Mouse (Mus musculus) urinary bladder, postnatal 0 days (tissue): Measurements from ENCODE around the gene Atg2b. TPM values are rescaled to one million over a fixed set of nuclear protein-coding genes. Genes with fewer than 3 reads are reported as not detected.

Experiments
- polyA plus RNA-seq: library from polyadenylated mRNA; unstranded; fragments of >200 nt; fragmentation: Nextera tagmentation; extraction: Ambion mirVana; gene quantifications from 2 replicates; pipeline ENCODE4 v1.2.1, GENCODE M21; 2015

Atg2b gene
- 4.6 and 5.8 TPM in 2 replicates for polyA plus RNA-seq

GRCm38 (mm10) chr12:105685001-105685691 lies at the start of gene Atg2b:
TSS of gene Atg2b (minus strand) at chr12:105685211.

GRCm38 (mm10) chr12:105705799-105706487 lies 20.9 kb upstream of the Atg2b start, which contains the start of gene Ak7:
TSS of gene Ak7 (plus strand) at chr12:105705976.

GRCm38 (mm10) chr12:105683933-105684901 lies 794 bp downstream of the Atg2b start, which contains the start of gene Gskip:
TSS of gene Gskip (plus strand) at chr12:105684829.

GRCm38 (mm10) chr12:105602581-105603210 lies 82.3 kb downstream of the Atg2b start, which contains the start of gene Bdkrb1:
TSS of gene Bdkrb1 (plus strand) at chr12:105603085.

Other genes with a start within 250 kb of the Atg2b start
- 0.14 and 0.27 TPM in 2 replicates for gene D430019H16Rik, start 231.4 kb downstream of the Atg2b start, polyA plus RNA-seq
- gene Bdkrb2, start 122.0 kb downstream of the Atg2b start, polyA plus RNA-seq, result 8.8 and 9.4 TPM in 2 replicates
- 0.48 and 1.3 TPM in 2 replicates for gene Bdkrb1, start 82.1 kb downstream of the Atg2b start, polyA plus RNA-seq
- gene Gskip, start 382 bp downstream of the Atg2b start, polyA plus RNA-seq, result 23.3 and 24.6 TPM in 2 replicates
- 0.10 and 0.18 TPM in 2 replicates for gene Ak7, start 20.8 kb upstream of the Atg2b start, polyA plus RNA-seq
- 101 and 132 TPM in 2 replicates for gene Papola, start 99.5 kb upstream of the Atg2b start, polyA plus RNA-seq